Mouse (Mus musculus) limb, embryonic 13.5 days (tissue): Measurements from ENCODE around the gene Chchd4. TPM values are rescaled to one million over a fixed set of nuclear protein-coding genes. Genes with fewer than 3 reads are reported as not detected.

Experiments
- ATAC-seq: fragments of 200-750 bp; cut with Nextera tagmentation; 2 replicates; pipeline ENCODE4 v1.8.0; 2017; ENCODE audit warnings: low read depth, moderate number of reproducible peaks, moderate TSS enrichment; ENCODE audit not compliant: low FRiP score
- H3K27ac ChIP-seq: fragments of 300-500 bp; sonication (generic); 2 replicates; pipeline ENCODE4 v1.5.1; 2015; ENCODE audit warnings: inconsistent platforms, mild to moderate bottlenecking, moderate library complexity
- H3K27me3 ChIP-seq: fragments of 300-500 bp; sonication (generic); 2 replicates; pipeline ENCODE4 v1.6.1; 2015; ENCODE audit warnings: mild to moderate bottlenecking, inconsistent platforms
- H3K36me3 ChIP-seq: fragments of 300-500 bp; sonication (generic); 2 replicates; pipeline ENCODE4 v1.6.1; 2015; ENCODE audit warnings: inconsistent platforms, mild to moderate bottlenecking, moderate library complexity
- H3K4me1 ChIP-seq: fragments of 300-500 bp; sonication (generic); 2 replicates; pipeline ENCODE4 v1.6.1; 2015; ENCODE audit warnings: inconsistent platforms
- H3K4me2 ChIP-seq: fragments of 300-500 bp; sonication (generic); replicated peaks from 2 replicates; pipeline ENCODE4 v1.6.1; 2015; ENCODE audit warnings: inconsistent platforms, mild to moderate bottlenecking, moderate library complexity
- H3K4me3 ChIP-seq: fragments of 300-500 bp; sonication (generic); 2 replicates; pipeline ENCODE4 v1.5.1; 2015; ENCODE audit warnings: moderate library complexity, mild to moderate bottlenecking, inconsistent platforms
- H3K9ac ChIP-seq: fragments of 300-500 bp; sonication (generic); 2 replicates; pipeline ENCODE4 v1.6.1; 2015; ENCODE audit warnings: mild to moderate bottlenecking, inconsistent platforms
- H3K9me3 ChIP-seq: fragments of 300-500 bp; sonication (generic); 2 replicates; pipeline ENCODE4 v1.6.1; 2016; ENCODE audit warnings: inconsistent platforms
- WGBS: fragments of 180-500 bp; shearing (Covaris S2); methylation state at CpG from one replicate; pipeline ENCODE4 v1.1.7; 2015; 5-methylcytosine and 5-hydroxymethylcytosine counted together
- polyA plus RNA-seq: library from polyadenylated mRNA; unstranded; fragments of >200 nt; fragmentation: Nextera tagmentation; extraction: Ambion mirVana; gene quantifications from 2 replicates; pipeline ENCODE4 v1.2.1, GENCODE M21; 2015

Gene Chchd4
- polyA plus RNA-seq: 22.3 and 22.6 TPM in 2 replicates

- peaks cover 26% of the 10 kb centered on the region for H3K4me1 ChIP-seq
- peak within 1 kb of the TSS; percentile 83 for H3K27ac ChIP-seq
- peaks cover 31% of the 10 kb centered on the region for H3K36me3 ChIP-seq
- H3K4me3 ChIP-seq: peak within 1 kb of the TSS; percentile 80
- peak within 1 kb of the TSS; percentile 85 for H3K4me2 ChIP-seq
- H3K9ac ChIP-seq: peak within 1 kb of the TSS; percentile 83
- peak; percentile 96 for ATAC-seq
- no peaks in the 10 kb centered on the region for H3K9me3 ChIP-seq
- H3K27me3 ChIP-seq: no peaks in the 10 kb centered on the region
- under 1% methylated on average over 72 of the region's 74 CpGs for WGBS
Measured at GRCm38 (mm10) chr6:91472868-91473804, at the start of gene Chchd4, which contains the start of gene Tmem43. Gene Chchd4, minus strand, starts transcription at chr6:91473546. Gene Tmem43, plus strand, starts transcription at chr6:91473703.

GRCm38 (mm10) chr6:91522816-91523215 is 49.5 kb upstream of the Chchd4 start:
- no peak for ATAC-seq
- Histone ChIP-seq H3K9me3 (no peaks in the 10 kb centered on the region), H3K27ac (no peak overlapping the region), H3K4me3 (no peak overlapping the region), H3K4me2 (no peak overlapping the region), H3K4me1 (0 out of 2 replicates have a peak, but pooled peaks cover 5% of the 10 kb centered on the region), H3K36me3 (peaks cover 77% of the 10 kb centered on the region), H3K9ac (no peak overlapping the region), H3K27me3 (no peaks in the 10 kb centered on the region)
- WGBS: 96% methylated on average over 5 of the region's 5 CpGs

GRCm38 (mm10) chr6:91518454-91519020 is 45.2 kb upstream of the Chchd4 start:
- H3K36me3 ChIP-seq: peaks cover 59% of the 10 kb centered on the region
- H3K4me1 ChIP-seq: peaks cover 26% of the 10 kb centered on the region
- no peaks in the 10 kb centered on the region for H3K9me3 ChIP-seq
- no peak for ATAC-seq
- H3K9ac ChIP-seq: 0 out of 2 replicates have a peak overlapping the region, but pooled peaks have one; percentile 35
- H3K27ac ChIP-seq: no peak overlapping the region
- no peak overlapping the region for H3K4me3 ChIP-seq
- H3K27me3 ChIP-seq: no peaks in the 10 kb centered on the region
- WGBS: 87% methylated on average over 7 of the region's 7 CpGs
- H3K4me2 ChIP-seq: no peak overlapping the region

GRCm38 (mm10) chr6:91515545-91516449 is 42.5 kb upstream of the Chchd4 start, which contains the start of the genes Xpc and Lsm3:
Gene Xpc, minus strand, starts transcription at chr6:91515888.
Gene Lsm3, plus strand, starts transcription at chr6:91515928.
- Histone ChIP-seq H3K4me3 (peak within 1 kb of the TSS; percentile 87), H3K4me2 (peak within 1 kb of the TSS; percentile 81), H3K9me3 (no peaks in the 10 kb centered on the region), H3K27me3 (no peaks in the 10 kb centered on the region), H3K9ac (peak within 1 kb of the TSS; percentile 88), H3K4me1 (peaks cover 26% of the 10 kb centered on the region), H3K36me3 (peaks cover 45% of the 10 kb centered on the region), H3K27ac (peak within 1 kb of the TSS; percentile 72; the same call in 1 of the 2 replicates)
- under 1% methylated on average over 80 of the region's 80 CpGs for WGBS
- ATAC-seq: peak; percentile 98

GRCm38 (mm10) chr6:91514737-91515362 is 41.5 kb upstream of the Chchd4 start:
- H3K4me2 ChIP-seq: peak overlapping the region; percentile 75
- H3K27ac ChIP-seq: no peak overlapping the region
- H3K9ac ChIP-seq: peak overlapping the region; percentile 84
- H3K4me1 ChIP-seq: peaks cover 26% of the 10 kb centered on the region
- peaks cover 45% of the 10 kb centered on the region for H3K36me3 ChIP-seq
- H3K27me3 ChIP-seq: no peaks in the 10 kb centered on the region
- no peaks in the 10 kb centered on the region for H3K9me3 ChIP-seq
- 21% methylated on average over 10 of the region's 10 CpGs for WGBS
- peak overlapping the region; percentile 87 for H3K4me3 ChIP-seq
- ATAC-seq: no peak

- H3K9me3 ChIP-seq: no peaks in the 10 kb centered on the region
- H3K36me3 ChIP-seq: peaks cover 40% of the 10 kb centered on the region
- H3K4me2 ChIP-seq: peak overlapping the region; percentile 75
- no peaks in the 10 kb centered on the region for H3K27me3 ChIP-seq
- ATAC-seq: no peak
- peaks cover 26% of the 10 kb centered on the region for H3K4me1 ChIP-seq
- peak overlapping the region; percentile 87; the same call in 1 of the 2 replicates for H3K4me3 ChIP-seq
- peak overlapping the region; percentile 84; the same call in 1 of the 2 replicates for H3K9ac ChIP-seq
- H3K27ac ChIP-seq: no peak overlapping the region
Measured at GRCm38 (mm10) chr6:91514135-91514534, 40.8 kb upstream of the Chchd4 start.

GRCm38 (mm10) chr6:91510211-91510610 is 36.9 kb upstream of the Chchd4 start:
- no peak for ATAC-seq

GRCm38 (mm10) chr6:91509326-91509725 is 36.0 kb upstream of the Chchd4 start:
- ATAC-seq: no peak
- peaks cover 70% of the 10 kb centered on the region for H3K36me3 ChIP-seq
- 43% methylated on average over 7 of the region's 7 CpGs for WGBS

More at GRCm38 (mm10) chr6:91510211-91510610, 36.9 kb upstream of the Chchd4 start:
- no peak overlapping the region for H3K4me3 ChIP-seq
- no peak overlapping the region for H3K27ac ChIP-seq
- 61% methylated on average over 10 of the region's 10 CpGs for whole genome bisulfite sequencing
- H3K4me2 ChIP-seq: no peak overlapping the region
- H3K9ac ChIP-seq: no peak overlapping the region
- H3K9me3 ChIP-seq: no peaks in the 10 kb centered on the region
- H3K36me3 ChIP-seq: peaks cover 61% of the 10 kb centered on the region
- H3K4me1 ChIP-seq: peaks cover 12% of the 10 kb centered on the region
- H3K27me3 ChIP-seq: no peaks in the 10 kb centered on the region

GRCm38 (mm10) chr6:91508041-91508440 is 34.7 kb upstream of the Chchd4 start:
- H3K4me3 ChIP-seq: no peak overlapping the region
- 49% methylated on average over 3 of the region's 3 CpGs for WGBS
- H3K27me3 ChIP-seq: no peaks in the 10 kb centered on the region
- no peak overlapping the region for H3K4me2 ChIP-seq
- H3K27ac ChIP-seq: no peak overlapping the region
- H3K9ac ChIP-seq: no peak overlapping the region
- H3K4me1 ChIP-seq: 0 out of 2 replicates have a peak, but pooled peaks cover 4% of the 10 kb centered on the region
- ATAC-seq: no peak
- H3K36me3 ChIP-seq: peaks cover 82% of the 10 kb centered on the region
- H3K9me3 ChIP-seq: no peaks in the 10 kb centered on the region

More at GRCm38 (mm10) chr6:91509326-91509725, 36.0 kb upstream of the Chchd4 start:
- Histone ChIP-seq H3K4me1 (peaks cover 5% of the 10 kb centered on the region), H3K9me3 (no peaks in the 10 kb centered on the region), H3K4me3 (no peak overlapping the region), H3K9ac (no peak overlapping the region), H3K27ac (no peak overlapping the region), H3K27me3 (no peaks in the 10 kb centered on the region), H3K4me2 (no peak overlapping the region)

GRCm38 (mm10) chr6:91506036-91506435 is 32.7 kb upstream of the Chchd4 start:
- Histone ChIP-seq H3K27ac (no peak overlapping the region), H3K27me3 (no peaks in the 10 kb centered on the region), H3K36me3 (peaks cover 91% of the 10 kb centered on the region), H3K4me2 (no peak overlapping the region), H3K4me1 (0 out of 2 replicates have a peak, but pooled peaks cover 4% of the 10 kb centered on the region), H3K4me3 (no peak overlapping the region), H3K9me3 (no peaks in the 10 kb centered on the region), H3K9ac (no peak overlapping the region)
- no peak for ATAC-seq
- 91% methylated on average over 5 of the region's 5 CpGs for WGBS

- H3K4me2 ChIP-seq: no peak overlapping the region
- H3K27ac ChIP-seq: no peak overlapping the region
- H3K9ac ChIP-seq: no peak overlapping the region
- peaks cover 98% of the 10 kb centered on the region for H3K36me3 ChIP-seq
- no peak for ATAC-seq
- H3K9me3 ChIP-seq: no peaks in the 10 kb centered on the region
- H3K27me3 ChIP-seq: no peaks in the 10 kb centered on the region
- 91% methylated on average over 1 of the region's 1 CpGs for WGBS
- no peak overlapping the region for H3K4me3 ChIP-seq
- H3K4me1 ChIP-seq: no peaks in the 10 kb centered on the region
Measured at GRCm38 (mm10) chr6:91503302-91503701, 30.0 kb upstream of the Chchd4 start.
